Mouse (Mus musculus) NIH3T3 (cell line): ENCODE measurements at regions not wholly inside any gene's neighbourhood (a gene's known extent, or its start where the extent isn't known, plus 50 kb on each side); places are given as distances from the start of the nearest gene placed in this dataset.

ENCODE experiments used
- DNase-seq: peaks from one replicate; pipeline ENCODE4 v3.0.0-alpha.2; 2012; ENCODE audit warnings: low read depth

GRCm38 (mm10) chrX:158920217-158920616, 289.9 kb upstream of the Rps6ka3 start:
- no peak for DNase-seq

DNA sequence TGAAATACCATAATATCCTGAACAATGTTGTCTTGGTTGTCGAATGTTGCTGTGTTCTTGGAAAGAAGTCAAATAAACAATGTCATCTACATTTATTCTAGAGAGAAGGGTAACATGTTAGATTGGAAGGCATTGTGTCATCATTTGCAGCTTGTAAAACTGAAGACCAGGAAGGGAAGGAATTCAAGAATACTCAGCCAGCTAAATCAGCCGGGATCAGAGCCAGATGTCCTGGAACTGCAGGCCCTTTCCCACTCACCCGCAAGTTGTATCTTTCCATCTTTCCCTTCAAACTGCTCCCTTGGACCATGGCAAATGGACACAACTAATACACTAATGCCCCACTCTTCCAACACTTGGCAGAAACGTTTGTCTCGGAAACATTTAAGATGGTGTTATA, 288.7 kb upstream of the Rps6ka3 start:
- peak; percentile 4 for DNase-seq

DNA sequence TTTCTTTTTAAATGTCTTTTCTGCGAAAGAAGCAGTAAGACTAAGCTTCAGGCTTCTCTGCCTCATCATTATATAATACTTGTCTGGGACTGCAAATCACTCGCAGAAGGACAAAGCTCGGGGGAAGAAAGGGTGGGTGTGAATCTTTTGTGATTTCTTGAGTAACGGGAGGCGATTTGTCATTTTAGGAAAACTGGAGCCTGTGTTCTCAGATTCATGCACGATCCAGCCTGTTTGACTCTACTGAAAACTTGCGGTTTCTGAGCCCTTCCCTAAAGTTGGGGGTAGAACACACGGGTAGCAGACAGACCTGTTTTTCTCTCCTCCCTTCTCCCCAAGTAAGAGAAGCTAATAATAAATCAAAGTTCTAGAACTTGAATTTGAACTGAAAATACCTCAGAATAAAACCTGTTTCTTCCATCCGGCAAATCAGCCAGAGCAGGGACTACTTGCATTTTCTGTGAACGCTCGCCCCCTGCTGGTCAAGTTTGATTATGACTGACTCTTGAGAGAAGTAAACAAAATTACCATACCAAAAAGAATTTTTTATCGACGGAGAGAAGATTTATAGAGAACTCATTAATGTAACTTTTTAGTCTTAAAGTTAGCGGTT, 288.2 kb upstream of the Rps6ka3 start:
- peak; percentile 80 for DNase-seq

DNA sequence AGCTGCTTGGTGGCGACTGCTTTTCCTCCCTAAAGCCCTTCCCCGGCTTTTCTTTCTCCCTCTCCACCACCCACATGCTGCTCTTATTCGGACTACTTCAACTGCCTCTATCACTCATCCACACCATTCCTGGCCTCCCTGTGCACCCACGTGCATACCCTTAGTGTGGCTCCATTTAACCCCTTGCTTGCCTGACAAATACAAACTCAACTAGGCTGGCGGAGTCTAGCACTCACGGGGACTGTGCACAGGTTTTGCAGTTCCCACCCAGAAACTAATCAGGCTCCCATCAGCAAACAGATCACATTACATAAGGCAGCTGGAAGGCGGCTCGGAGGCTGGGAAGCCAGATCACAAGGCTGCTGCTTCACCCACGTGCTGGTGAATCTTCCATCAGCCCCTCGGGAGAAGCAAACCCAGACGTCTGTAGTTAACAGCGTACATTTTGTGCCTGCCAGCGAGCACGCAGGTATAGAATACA, 287.0 kb upstream of the Rps6ka3 start:
- no peak for DNase-seq

- DNase-seq, result no peak
Measured at GRCm38 (mm10) chrX:158923657-158924489, 286.2 kb upstream of the Rps6ka3 start.

GRCm38 (mm10) chrX:158924490-158925398, 285.4 kb upstream of the Rps6ka3 start:
- peak; percentile 43 for DNase-seq

GRCm38 (mm10) chrX:158931864-158932263, 278.2 kb upstream of the Rps6ka3 start:
- DNase-seq, result no peak

DNA sequence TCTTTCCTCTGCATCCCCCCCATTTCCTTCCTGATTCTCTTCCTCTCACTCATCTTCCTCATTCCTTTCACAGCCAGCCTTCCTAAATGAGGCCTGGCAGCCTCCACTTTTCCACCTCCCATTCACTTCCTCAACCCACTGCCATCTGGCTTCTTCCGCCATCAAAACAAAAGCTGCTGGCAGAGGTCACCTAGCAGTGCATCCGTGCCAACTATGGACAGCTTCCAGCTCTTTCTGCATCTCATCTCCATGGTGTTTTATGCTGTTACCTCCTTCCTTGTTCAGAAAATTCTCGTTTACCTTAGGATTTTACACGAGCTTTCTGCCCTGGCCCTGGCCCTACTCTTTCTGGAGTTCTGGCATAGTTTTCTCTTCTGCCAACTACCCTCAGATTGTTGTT, 262.9 kb upstream of the Rps6ka3 start:
- no peak for DNase-seq

GRCm38 (mm10) chrX:158971726-158972125, 238.4 kb upstream of the Rps6ka3 start:
- DNase-seq, result peak; percentile 5

DNA sequence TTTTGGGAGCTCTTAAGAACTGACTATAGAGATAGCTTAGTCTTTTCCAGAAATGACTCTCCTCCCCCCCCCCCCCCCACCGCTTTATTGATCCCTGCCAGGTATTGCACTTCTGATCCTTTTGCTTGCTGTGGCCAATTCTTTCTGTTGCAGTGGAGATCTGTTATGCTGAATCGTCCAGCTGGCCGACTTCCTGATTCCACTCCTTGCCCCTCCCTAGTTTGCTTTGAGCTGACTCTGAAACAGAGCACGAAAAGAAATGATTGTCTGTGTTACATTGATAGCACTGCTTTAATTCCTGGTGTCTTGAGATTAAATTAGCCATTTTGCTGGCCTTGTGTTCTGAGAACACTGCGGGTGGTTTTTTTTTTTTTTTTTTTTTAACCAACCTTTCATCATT, 233.5 kb upstream of the Rps6ka3 start:
- no peak for DNase-seq

DNA sequence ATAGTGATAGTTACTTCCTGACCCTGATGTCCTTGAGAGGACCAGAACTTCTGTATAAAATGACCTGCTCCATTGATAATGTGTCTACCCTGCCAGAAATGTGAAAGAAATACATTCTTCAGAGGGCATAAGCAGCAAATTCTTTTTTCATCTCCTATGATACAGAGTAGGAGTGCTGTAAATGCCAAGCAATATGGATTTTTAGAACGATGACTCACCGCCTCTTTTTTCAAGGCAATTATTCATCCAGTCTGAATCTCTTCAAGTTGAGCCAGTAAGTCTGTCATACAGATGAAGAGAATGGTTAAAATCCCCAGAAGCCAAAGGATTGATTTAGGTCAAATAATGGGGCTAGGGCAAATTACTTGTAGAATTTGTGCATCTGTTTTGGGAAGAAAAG, 225.4 kb upstream of the Rps6ka3 start:
- DNase-seq, result no peak

GRCm38 (mm10) chrX:158987676-158988075, 222.4 kb upstream of the Rps6ka3 start:
- DNase-seq, result no peak

DNA sequence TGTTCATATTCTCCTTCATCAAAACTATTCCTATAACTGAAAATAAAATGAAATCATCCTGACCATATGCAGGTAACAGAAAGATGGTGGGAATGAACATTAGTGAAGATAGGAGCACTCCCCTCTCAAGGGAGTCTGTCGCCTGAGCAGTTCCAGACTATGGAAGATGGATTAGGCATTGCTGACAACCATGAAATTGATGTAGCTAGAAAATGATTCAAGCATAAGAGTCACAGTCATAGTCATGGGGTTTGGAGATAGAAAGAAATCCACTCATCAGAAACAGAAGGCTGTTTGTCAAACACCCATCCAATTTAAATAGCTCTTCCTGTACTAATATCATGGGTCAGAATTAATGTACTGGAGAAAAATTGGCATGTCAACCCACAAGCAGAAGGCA, 191.2 kb upstream of the Rps6ka3 start:
- no peak for DNase-seq

GRCm38 (mm10) chrX:159026311-159026710, 183.8 kb upstream of the Rps6ka3 start:
- DNase-seq, result no peak

GRCm38 (mm10) chrX:159031927-159032326, 178.2 kb upstream of the Rps6ka3 start:
- no peak for DNase-seq

DNA sequence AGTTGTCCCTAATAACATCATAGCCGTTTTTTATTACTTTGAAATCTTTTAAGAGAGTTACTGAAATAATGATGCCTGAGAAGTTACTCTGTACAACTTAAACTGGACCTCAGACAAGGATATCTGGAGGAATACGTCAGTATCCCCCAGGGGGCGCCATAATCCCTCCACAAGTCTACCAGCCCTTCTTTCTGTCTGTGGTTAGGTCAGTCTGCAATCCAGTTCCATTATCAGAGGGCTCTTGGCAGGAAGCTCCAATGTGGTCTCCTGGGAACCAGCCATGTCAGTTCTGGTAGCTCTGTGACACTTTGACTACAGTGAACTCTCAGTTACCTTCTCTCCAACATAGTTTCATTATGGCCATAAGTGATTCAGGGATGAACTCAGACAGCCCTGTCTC, 166.7 kb upstream of the Rps6ka3 start:
- DNase-seq, result peak; percentile 57

GRCm38 (mm10) chrX:159047876-159048275, 162.2 kb upstream of the Rps6ka3 start:
- DNase-seq, result no peak

GRCm38 (mm10) chrX:159055689-159056461, 154.2 kb upstream of the Rps6ka3 start:
- DNase-seq, result no peak

DNA sequence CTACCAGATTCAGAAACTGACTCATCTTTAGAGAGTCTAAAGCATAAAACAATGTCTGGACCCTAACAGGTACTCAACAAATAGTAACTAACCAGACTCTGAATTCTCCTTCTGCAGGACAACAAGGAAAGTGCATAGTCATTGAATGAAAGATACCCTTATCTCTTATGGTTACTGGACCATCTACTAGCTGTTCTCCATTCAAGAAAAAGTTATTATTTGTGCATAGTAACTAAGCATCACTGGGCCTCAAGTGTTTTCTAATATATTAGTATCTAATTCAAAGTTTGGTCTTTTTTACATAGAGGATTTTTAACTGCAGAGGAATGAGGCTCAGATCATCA, 153.7 kb upstream of the Rps6ka3 start:
- no peak for DNase-seq

DNA sequence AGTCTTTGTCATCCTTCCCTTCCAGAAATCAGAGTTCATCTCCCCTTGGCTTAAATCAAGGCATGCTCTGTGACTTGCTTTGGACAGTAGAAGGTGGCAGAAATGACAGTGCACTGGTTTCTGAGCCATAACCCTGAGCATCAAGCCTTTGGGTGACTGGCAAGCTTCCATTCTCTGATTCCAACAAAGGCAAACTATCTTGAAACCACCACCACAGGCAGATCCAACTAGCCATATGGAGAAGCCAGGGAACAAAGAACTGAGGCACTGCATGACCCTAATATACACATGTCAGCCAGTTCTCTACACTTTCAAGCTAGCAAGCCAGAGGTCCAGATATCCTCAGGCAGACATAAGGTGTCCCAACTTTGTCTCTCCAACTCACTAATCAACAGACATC, 151.2 kb upstream of the Rps6ka3 start:
- no peak for DNase-seq

DNA sequence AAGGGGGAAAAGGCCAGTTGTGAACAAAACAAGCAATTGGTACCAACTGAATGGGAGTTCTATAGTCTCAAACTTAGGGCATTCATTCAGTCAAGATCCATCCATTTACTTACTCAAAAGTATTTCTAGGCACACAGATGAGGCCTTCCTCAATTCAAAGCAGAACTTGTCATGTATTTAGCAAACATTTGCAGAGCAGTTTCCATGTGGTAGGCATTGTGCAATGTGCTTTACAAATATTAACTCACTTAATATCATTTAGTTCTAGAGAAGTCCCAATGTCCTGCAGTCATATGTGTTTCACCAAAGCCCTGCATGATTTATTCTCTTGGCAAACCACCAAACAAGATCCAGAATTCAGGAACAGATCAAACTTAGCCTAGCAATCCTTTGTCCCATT, 148.8 kb upstream of the Rps6ka3 start:
- no peak for DNase-seq

DNA sequence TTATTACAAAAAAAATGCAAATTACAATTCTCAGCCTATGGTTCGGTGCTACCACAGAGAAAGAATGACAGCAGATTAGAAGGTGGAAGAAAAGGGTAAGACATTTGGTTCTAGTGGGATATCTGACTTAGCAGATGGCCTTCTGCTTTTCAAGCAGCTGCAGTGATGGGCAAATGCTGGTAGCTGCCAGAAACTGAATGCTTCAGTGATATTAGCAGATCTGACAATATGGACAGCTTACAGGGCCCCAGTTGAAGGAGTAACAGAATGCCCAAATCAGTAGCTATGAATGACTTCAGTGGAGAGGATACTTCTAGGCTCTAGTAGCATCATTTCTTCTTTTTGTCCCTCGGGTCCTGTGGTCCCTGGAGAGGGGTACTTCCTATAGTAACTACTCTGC, 143.9 kb upstream of the Rps6ka3 start:
- DNase-seq, result no peak
